Mouse (Mus musculus): Measurements from ENCODE around the gene Cxcl17. TPM values are rescaled to one million over a fixed set of nuclear protein-coding genes. Genes with fewer than 3 reads are reported as not detected.

The Cxcl17 gene
- polyA plus RNA-seq, 1 experiment from 2014 or later: not detected

DNA sequence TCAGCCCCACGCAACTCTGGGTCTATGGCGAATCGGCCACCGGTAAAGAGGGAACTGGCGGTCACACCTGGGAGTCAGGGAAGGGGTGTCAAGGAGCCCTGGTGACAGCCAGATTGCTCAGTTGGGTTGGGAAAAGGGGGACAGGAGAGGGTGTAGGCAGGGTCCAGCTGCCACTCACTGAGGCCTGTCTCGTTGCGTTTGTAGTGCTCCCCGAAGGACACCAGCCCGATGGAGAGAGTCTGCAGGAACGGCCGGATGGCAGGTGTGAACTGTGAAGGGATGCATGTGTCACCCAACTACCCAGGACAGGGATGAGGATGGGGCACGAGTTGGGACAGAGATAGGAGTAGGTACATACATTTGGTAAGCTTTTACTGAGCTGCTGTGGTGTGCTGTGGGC lies 27.4 kb downstream of the Cxcl17 start:
- ATAC-seq: no peak
- peaks cover 15% of the 10 kb centered on the region for H3K36me3 ChIP-seq
- H3K27ac ChIP-seq: no peak overlapping the region
- no peak overlapping the region for H3K4me2 ChIP-seq (replicated peaks)
- 92% methylated on average over 12 of the region's 12 CpGs for WGBS
- no peak overlapping the region for H3K9ac ChIP-seq
- no peak overlapping the region for H3K4me3 ChIP-seq (replicated peaks)
- H3K27me3 ChIP-seq (replicated peaks): no peaks in the 10 kb centered on the region
- no peaks in the 10 kb centered on the region for H3K9me3 ChIP-seq
- H3K4me1 ChIP-seq (replicated peaks): peaks cover 21% of the 10 kb centered on the region

DNA sequence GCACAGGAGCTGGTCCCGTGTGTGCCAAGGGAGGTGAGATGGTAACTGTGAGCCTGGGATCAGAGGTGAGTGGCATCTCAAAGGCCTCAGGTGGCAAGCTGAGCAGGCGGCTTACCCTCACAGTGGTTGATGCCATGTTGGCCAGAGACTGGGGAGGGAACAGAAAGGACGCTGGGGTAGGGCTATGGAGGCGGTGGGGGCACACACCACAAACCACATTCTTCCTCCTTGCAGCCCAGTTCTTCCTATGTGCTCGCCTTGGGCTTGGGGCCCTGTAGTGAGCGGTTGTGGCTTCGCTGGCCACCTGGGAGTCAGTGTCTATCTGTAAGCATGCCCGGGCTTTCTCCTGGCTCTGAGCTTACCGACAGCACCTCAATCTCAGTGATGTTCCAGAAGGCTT lies 27.9 kb downstream of the Cxcl17 start:
- H3K36me3 ChIP-seq: peaks cover 15% of the 10 kb centered on the region
- no peak for ATAC-seq
- H3K9me3 ChIP-seq: no peaks in the 10 kb centered on the region
- no peaks in the 10 kb centered on the region for H3K27me3 ChIP-seq (replicated peaks)
- H3K4me1 ChIP-seq (replicated peaks): peaks cover 21% of the 10 kb centered on the region
- H3K27ac ChIP-seq: no peak overlapping the region
- no peak overlapping the region for H3K4me2 ChIP-seq (replicated peaks)
- 85% methylated on average over 9 of the region's 9 CpGs for WGBS
- H3K4me3 ChIP-seq (replicated peaks): no peak overlapping the region
- H3K9ac ChIP-seq: no peak overlapping the region

DNA sequence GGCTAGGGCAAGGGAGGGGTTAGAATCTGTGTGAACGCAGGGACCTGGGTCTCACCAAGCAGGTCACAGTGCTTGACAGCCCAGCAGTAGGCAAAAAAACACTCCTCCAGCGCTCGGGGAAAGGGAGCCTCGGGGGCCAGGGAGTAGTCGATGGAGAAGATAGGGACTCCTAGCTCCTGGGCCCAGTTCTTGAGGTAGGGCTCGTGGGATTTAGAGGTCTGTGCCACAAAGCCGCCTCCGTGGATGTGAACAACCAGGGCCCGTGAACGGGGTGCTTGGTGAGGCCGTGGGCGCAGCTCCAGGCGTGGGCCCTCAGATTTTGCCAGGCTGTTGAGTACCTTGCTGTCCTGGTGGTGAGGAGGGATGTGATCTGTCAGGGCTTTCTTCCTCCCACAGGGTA lies 28.4 kb downstream of the Cxcl17 start:
- Histone ChIP-seq H3K4me3 (replicated peaks) (no peak overlapping the region), H3K9ac (no peak overlapping the region), H3K27ac (no peak overlapping the region), H3K4me1 (replicated peaks) (peaks cover 19% of the 10 kb centered on the region), H3K36me3 (peaks cover 15% of the 10 kb centered on the region), H3K9me3 (no peaks in the 10 kb centered on the region), H3K4me2 (replicated peaks) (no peak overlapping the region), H3K27me3 (replicated peaks) (no peaks in the 10 kb centered on the region)
- no peak for ATAC-seq
- 89% methylated on average over 13 of the region's 13 CpGs for WGBS

DNA sequence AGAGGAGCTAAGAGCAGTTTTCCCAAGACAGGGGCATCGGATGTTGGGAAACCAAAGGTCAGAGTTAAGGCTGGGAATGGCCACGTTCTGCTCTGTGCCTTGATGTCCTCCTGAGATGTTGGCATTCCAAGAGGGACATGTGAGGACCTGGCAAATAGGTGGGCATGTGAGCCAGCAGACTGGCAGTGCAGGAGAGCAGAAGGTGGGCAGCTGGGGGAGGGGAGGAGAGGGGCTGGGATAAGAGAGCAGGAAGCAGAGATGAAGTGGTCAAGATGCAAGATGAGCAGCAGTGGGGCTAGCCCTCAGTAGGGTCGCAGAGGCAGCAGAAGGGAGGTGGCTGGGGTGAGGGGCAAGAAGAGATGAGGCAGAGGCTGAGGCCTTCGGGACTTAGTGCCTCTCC lies 28.8 kb downstream of the Cxcl17 start:
- H3K27me3 ChIP-seq (replicated peaks): no peaks in the 10 kb centered on the region
- ATAC-seq: no peak
- H3K4me3 ChIP-seq (replicated peaks): no peak overlapping the region
- H3K4me1 ChIP-seq (replicated peaks): peaks cover 20% of the 10 kb centered on the region
- H3K4me2 ChIP-seq (replicated peaks): no peak overlapping the region
- H3K36me3 ChIP-seq: peaks cover 15% of the 10 kb centered on the region
- no peaks in the 10 kb centered on the region for H3K9me3 ChIP-seq
- no peak overlapping the region for H3K9ac ChIP-seq
- 84% methylated on average over 4 of the region's 4 CpGs for WGBS
- no peak overlapping the region for H3K27ac ChIP-seq

DNA sequence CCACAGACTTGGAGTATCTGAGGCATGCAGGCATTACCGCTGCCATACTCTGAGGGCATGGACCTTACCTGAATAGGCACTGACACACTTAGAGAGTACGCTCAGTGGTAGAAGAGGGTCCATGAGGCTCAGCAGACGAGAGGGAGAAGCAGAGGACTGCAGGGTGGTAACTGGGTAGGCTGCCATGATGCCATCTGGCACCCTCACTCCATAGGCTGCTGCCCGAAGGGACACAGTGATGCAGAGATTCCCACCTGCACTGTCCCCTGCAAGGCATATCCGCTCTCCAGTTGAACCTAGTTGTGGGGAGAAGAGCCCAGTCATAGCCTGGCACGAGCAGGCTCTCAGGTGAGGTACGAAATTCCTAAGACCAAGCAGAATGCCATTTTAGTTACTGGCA lies 29.3 kb downstream of the Cxcl17 start:
- no peak for ATAC-seq
- Histone ChIP-seq H3K36me3 (peaks cover 15% of the 10 kb centered on the region), H3K27me3 (replicated peaks) (no peaks in the 10 kb centered on the region), H3K9ac (no peak overlapping the region), H3K4me2 (replicated peaks) (no peak overlapping the region), H3K9me3 (no peaks in the 10 kb centered on the region), H3K4me3 (replicated peaks) (no peak overlapping the region), H3K4me1 (replicated peaks) (peaks cover 20% of the 10 kb centered on the region), H3K27ac (no peak overlapping the region)
- 91% methylated on average over 7 of the region's 7 CpGs for WGBS

DNA sequence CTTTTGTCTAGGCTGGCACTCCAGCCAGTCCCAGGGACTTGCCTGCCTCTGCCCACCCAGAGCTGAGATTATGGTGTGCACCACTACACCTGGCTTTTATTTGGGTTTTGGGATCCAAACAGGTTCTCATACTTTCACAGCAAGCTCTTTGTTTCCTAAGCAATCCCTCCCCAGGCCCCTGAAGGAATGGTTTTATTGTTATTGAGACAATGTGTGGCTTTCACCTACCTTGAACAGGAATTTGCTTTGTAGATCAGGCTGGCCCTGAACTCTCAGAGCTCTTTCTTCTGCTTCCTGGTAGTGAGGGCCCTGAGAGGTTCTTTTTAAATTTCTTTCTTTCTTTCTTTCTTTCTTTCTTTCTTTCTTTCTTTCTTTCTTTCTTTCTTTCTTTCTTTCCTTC lies 30.1 kb downstream of the Cxcl17 start:
- Histone ChIP-seq H3K27me3 (replicated peaks) (no peaks in the 10 kb centered on the region), H3K9me3 (no peaks in the 10 kb centered on the region), H3K4me2 (replicated peaks) (no peak overlapping the region), H3K36me3 (peaks cover 15% of the 10 kb centered on the region), H3K4me1 (replicated peaks) (peaks cover 20% of the 10 kb centered on the region), H3K27ac (no peak overlapping the region), H3K4me3 (replicated peaks) (no peak overlapping the region), H3K9ac (no peak overlapping the region)
- no peak for ATAC-seq

DNA sequence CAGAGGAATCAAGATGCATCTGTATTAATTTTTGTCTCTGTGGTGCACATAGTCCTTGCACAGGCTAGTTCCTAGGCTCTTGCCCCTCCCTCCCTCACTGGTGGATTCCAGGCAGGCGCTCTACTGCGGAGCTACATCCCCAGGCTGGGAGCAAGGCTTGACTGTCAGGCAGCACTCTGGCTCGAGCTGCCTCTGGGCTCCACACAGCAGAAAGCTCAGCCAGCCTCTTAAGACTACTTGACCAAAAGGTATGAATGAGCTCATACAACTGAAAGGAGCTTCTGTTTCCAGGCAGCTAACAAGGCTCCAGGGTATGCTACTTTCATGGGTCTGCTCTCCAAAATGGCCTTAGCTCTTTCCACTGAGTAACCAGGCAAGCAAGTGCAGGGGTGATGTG lies 31.4 kb downstream of the Cxcl17 start:
- no peak for ATAC-seq
- H3K27me3 ChIP-seq (replicated peaks): no peaks in the 10 kb centered on the region
- H3K27ac ChIP-seq: no peak overlapping the region
- H3K36me3 ChIP-seq: peaks cover 15% of the 10 kb centered on the region
- no peaks in the 10 kb centered on the region for H3K9me3 ChIP-seq
- H3K4me2 ChIP-seq (replicated peaks): no peak overlapping the region
- peaks cover 28% of the 10 kb centered on the region for H3K4me1 ChIP-seq (replicated peaks)
- 57% methylated on average over 3 of the region's 3 CpGs for WGBS
- no peak overlapping the region for H3K4me3 ChIP-seq (replicated peaks)
- no peak overlapping the region for H3K9ac ChIP-seq

DNA sequence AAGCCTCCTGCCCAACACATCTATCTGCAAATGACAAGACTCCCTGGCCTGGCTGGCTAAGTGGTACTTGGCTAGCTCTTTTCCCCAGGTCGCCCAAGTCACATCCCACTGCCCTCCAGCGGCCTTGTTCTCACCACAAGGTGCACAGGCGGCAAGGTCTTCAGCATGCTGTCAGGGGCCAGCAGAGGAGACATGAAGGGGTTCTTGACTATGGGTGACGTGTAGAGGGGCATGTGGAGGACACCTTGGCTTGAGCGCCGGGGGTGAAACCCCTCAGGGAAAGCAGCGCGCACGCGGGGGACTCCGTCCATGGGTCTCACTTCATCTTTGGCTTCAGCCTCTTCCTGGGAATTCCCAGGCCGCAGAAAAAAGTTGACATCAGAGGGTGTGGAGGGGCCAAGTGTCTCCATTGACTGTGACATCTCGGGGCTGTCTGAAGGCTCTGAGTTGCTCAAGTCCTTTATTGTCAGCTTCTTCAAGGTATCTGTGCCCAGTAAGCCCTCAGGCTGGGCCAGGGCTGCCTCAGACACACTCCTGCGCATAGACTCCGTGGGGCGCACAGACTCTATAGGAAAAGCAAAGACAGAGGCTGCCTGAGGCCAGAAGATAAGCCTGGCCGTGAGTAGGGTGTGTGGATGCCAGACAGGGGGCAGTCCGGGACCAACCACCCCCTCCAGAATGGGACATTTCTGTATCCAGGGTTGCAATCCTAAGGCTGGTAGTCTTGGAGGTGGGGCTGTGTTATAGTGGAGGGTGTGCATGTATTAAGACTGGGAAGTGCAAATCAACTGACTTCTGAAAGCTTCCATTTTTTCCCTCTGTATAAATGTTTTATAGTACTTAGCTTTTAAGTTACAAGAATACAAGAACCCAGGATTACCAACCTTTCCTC lies 32.0 kb downstream of the Cxcl17 start:
- Histone ChIP-seq H3K9ac (no peak overlapping the region), H3K4me3 (replicated peaks) (no peak overlapping the region), H3K27me3 (replicated peaks) (no peaks in the 10 kb centered on the region), H3K4me2 (replicated peaks) (peak overlapping the region; percentile 83), H3K4me1 (replicated peaks) (peaks cover 22% of the 10 kb centered on the region), H3K36me3 (peaks cover 15% of the 10 kb centered on the region), H3K9me3 (no peaks in the 10 kb centered on the region), H3K27ac (no peak overlapping the region)
- no peak for ATAC-seq
- WGBS: 70% methylated on average over 18 of the region's 18 CpGs

DNA sequence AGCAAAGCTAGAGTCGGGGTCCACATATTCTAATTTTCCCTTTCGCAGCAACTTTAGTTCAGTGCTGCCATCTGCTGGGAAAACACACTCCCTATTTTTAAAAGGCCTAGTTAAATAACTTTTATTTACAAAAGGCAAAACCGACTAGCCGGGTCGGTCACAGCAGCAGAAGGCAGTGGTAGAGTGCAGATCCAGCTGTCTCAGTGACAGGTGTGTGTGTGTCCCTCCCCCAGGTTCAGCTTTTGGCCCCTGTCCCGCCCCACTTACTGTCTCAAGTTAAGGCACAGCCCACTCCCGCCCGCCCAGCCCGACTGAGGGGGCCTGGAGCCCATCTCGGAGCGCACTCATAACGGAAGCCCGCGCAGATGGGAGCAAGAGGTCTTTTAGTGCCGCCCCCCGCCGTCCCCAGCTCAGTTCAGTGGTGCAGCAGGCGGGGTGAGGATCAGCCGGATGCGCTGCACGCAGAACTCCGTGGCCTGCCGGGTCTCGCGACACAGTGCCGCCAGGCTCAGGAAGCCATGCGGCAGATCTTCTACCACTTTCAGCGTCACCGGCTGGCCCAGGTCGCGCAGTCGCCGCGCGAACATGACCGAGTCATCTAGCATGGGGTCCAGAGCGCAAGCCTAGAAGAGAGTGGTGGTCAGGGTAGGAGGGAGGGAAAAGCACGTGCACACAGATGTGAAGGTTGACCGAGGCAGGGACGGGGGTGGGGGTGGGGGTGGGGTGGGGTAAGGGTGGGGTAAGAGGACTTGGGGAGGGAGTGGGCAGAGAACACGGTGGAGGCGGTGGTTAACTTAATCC lies 32.9 kb downstream of the Cxcl17 start:
- H3K36me3 ChIP-seq: peaks cover 13% of the 10 kb centered on the region
- H3K27ac ChIP-seq: peak overlapping the region; percentile 60
- H3K4me3 ChIP-seq (replicated peaks): peak overlapping the region; percentile 37
- H3K9me3 ChIP-seq: no peaks in the 10 kb centered on the region
- 5% methylated on average over 42 of the region's 42 CpGs for WGBS
- peak overlapping the region; percentile 48 for H3K9ac ChIP-seq
- peaks cover 22% of the 10 kb centered on the region for H3K4me1 ChIP-seq (replicated peaks)
- no peaks in the 10 kb centered on the region for H3K27me3 ChIP-seq (replicated peaks)
- peak overlapping the region; percentile 83 for H3K4me2 ChIP-seq (replicated peaks)
- peak; percentile 67 for ATAC-seq

DNA sequence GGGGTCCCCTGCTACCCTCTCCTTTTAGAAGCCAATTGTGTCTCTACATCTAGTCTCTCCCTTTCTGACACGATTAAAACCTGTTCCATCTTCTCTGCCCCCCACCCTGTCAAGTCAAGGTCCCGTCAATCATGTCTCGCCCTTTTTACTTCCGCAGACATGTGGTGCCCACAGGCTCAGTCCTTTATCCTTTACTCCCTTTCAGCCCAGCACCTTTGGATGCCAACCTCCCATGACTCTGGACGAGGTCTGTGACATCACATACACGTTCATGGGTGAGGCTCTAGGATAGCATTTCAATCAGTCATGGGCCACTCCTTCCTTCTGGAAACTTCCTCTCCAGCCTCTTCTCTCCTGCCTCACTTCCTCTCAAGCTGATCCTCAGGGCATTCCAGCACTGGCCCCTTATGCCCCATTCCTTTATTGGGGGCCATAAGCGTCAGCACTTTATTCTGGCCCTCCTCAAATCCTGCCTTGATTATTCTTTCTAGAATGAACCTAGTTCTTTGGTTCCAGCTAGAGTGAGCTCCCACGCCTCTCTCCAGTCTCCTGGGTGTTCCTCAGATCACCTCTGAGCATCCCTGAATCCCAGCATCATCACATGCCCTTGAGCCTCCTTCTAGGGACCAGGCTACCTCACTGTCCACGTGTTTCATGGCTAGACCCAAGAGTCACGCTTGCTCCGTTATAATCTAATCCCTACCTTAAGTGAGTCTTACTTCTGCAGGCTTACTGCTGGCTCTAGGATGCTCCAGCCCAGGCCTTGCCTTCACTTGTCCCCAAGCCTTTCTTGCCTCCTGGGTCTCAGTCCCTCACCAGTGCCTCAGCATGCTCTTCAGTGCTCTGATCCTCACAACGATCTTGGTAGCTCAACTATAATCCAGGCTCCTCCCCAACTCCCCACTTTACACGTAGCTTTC lies 34.2 kb downstream of the Cxcl17 start:
- ATAC-seq: no peak
- H3K4me3 ChIP-seq (replicated peaks): no peak overlapping the region
- no peaks in the 10 kb centered on the region for H3K27me3 ChIP-seq (replicated peaks)
- WGBS: 84% methylated on average over 13 of the region's 13 CpGs
- no peaks in the 10 kb centered on the region for H3K9me3 ChIP-seq
- peaks cover 22% of the 10 kb centered on the region for H3K4me1 ChIP-seq (replicated peaks)
- H3K36me3 ChIP-seq: peaks cover 5% of the 10 kb centered on the region
- H3K27ac ChIP-seq: no peak overlapping the region
- no peak overlapping the region for H3K9ac ChIP-seq
- no peak overlapping the region for H3K4me2 ChIP-seq (replicated peaks)

DNA sequence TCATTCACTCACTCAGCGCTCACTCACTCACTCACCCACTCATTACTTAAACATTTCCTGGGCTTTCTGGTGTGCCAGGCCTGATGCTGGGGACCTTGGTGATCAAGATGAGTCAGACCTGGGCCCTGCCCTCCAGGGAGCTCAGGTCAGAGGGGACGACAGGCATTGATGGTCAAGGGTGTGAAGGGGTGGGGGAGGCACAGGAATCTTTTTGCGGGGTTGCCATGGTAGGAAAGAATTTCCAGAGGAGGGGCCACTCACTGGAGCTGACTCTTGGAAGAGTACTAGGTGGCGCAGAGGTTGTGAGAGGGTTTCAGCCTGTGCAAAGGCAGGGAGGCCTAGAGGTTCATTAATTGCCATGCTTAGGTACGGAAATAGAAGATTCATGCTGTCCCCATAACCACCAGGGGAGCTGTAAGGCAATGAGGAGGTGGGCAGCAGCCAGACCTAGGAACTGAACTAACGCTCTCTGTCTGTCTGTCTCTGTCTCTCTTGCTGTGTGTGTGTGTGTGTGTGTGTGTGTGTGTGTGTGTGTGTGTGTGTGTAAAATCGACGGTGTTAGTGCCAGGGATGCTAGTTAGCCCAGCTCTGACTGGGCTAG lies 35.5 kb downstream of the Cxcl17 start:
- Histone ChIP-seq H3K9me3 (no peaks in the 10 kb centered on the region), H3K4me1 (replicated peaks) (peaks cover 22% of the 10 kb centered on the region), H3K4me3 (replicated peaks) (peak overlapping the region; percentile 15; the same call in 1 of the 2 replicates), H3K27me3 (replicated peaks) (no peaks in the 10 kb centered on the region), H3K27ac (no peak overlapping the region), H3K9ac (peak overlapping the region; percentile 32; the same call in 1 of the 2 replicates), H3K36me3 (no peaks in the 10 kb centered on the region; the same call in 1 of the 2 replicates), H3K4me2 (replicated peaks) (peak overlapping the region; percentile 48)
- ATAC-seq: peak; percentile 4; the same call in 1 of the 2 replicates
- WGBS: 54% methylated on average over 8 of the region's 8 CpGs

Data from intestine, embryonic 15.5 days (tissue).